9 mouse cellular contexts compared by ENCODE assay signal in genomic region chr13:59251252-59252006, GRCm38 (mm10).
DNase-seq lines count a peak whose midpoint lies in the region; ATAC-seq and TF ChIP-seq lines count a peak whose summit lies in the region.
"Had no signal": no experiment of that assay in that cellular context is flagged by ENCODE, and none has a peak within 500 bp of the region (broad histone marks: within the 10 kb centered on the region; RNA-seq: fewer than 3 reads in every experiment).

No protein-coding gene starts in this region.

- TF ChIP-seq CTCF in forebrain, postnatal 0 days (IDR thresholded peaks at IDR 0.05; ENCODE audit: low read depth) = no peak

- peak overlapping the region; percentile 9; the same call in 1 of the 2 replicates for H3K27ac ChIP-seq in forebrain, postnatal 0 days (ENCODE audit: low read depth, low read length)
- H3K27ac ChIP-seq in neural tube, embryonic 15.5 days (replicated peaks) = peak overlapping the region; percentile 63

- peak; percentile 68 for ATAC-seq in cerebellum, adult (ENCODE audit: insufficient number of reproducible peaks, low FRiP score, low TSS enrichment)
- ATAC-seq in forebrain, postnatal 0 days = peak; percentile 85
- peak; percentile 76 for ATAC-seq in neural tube, embryonic 15.5 days (ENCODE audit: low FRiP score)

- WGBS in forebrain, postnatal 0 days = 53% methylated on average over 12 of the region's 12 CpGs
- 42% methylated on average over 12 of the region's 12 CpGs for WGBS in neural tube, embryonic 15.5 days

- H3K4me2 ChIP-seq in forebrain, postnatal 0 days (ENCODE audit: low read depth) = no peak overlapping the region
- H3K4me2 ChIP-seq in neural tube, embryonic 15.5 days = peak overlapping the region; percentile 17; the same call in 1 of the 2 replicates

- peak; percentile 76 for DNase-seq in forebrain, postnatal 0 days
- DNase-seq in layer of hippocampus, postnatal 36 days = peak; percentile 43 to 54
- no peak for DNase-seq in gastrocnemius, postnatal 10 days
- DNase-seq in ovary, postnatal 14 days (ENCODE audit: low spot score) = no peak
- DNase-seq in adrenal gland, postnatal 4 days (ENCODE audit: low spot score in 2 of 2) = no peak
- DNase-seq in heart, adult 18-20 months = no peak

- H3K9ac ChIP-seq in forebrain, postnatal 0 days = no peak overlapping the region
- no peak overlapping the region for H3K9ac ChIP-seq in neural tube, embryonic 15.5 days (replicated peaks)

- peaks cover 10% of the 10 kb centered on the region for H3K4me1 ChIP-seq in forebrain, postnatal 0 days (ENCODE audit: insufficient read depth)
- H3K4me1 ChIP-seq in neural tube, embryonic 15.5 days = peaks cover 36% of the 10 kb centered on the region

- no peaks in the 10 kb centered on the region for H3K36me3 ChIP-seq in forebrain, postnatal 0 days (ENCODE audit: insufficient read depth)
- H3K36me3 ChIP-seq in neural tube, embryonic 15.5 days = no peaks in the 10 kb centered on the region

- H3K4me3 ChIP-seq in forebrain, postnatal 0 days (ENCODE audit: low read depth, low read length) = no peak overlapping the region
- H3K4me3 ChIP-seq in neural tube, embryonic 15.5 days (replicated peaks) = no peak overlapping the region

- H3K9me3 ChIP-seq in forebrain, postnatal 0 days (ENCODE audit: low read length) = no peaks in the 10 kb centered on the region
- no peaks in the 10 kb centered on the region for H3K9me3 ChIP-seq in neural tube, embryonic 15.5 days (replicated peaks)

- no peaks in the 10 kb centered on the region for H3K27me3 ChIP-seq in forebrain, postnatal 0 days (ENCODE audit: insufficient read depth, low read length)
- no peaks in the 10 kb centered on the region for H3K27me3 ChIP-seq in neural tube, embryonic 15.5 days (replicated peaks)
- H3K27me3 ChIP-seq: CH12.LX had no signal

Comparison
In these comparisons a context has a peak if more than half of its experiments do, and no peak if none do; other contexts are left out.
1. DNase-seq: peak in forebrain, postnatal 0 days (single experiment) and layer of hippocampus, postnatal 36 days (2 of 2); none in gastrocnemius, postnatal 10 days (single experiment), ovary, postnatal 14 days (single experiment), adrenal gland, postnatal 4 days (0 of 2) and heart, adult 18-20 months (0 of 2).
2. Peak in every context shown above with its lines, with median percentiles within 50 percentile points of each other: ATAC-seq.